Mouse (Mus musculus): ENCODE data around the gene Ppp1r14b. TPM values are rescaled to one million over a fixed set of nuclear protein-coding genes. Genes with fewer than 3 reads are reported as not detected.

Gene Ppp1r14b
- total RNA-seq, 2 experiments from 2014 or later, result 113 to 131 TPM

DNA sequence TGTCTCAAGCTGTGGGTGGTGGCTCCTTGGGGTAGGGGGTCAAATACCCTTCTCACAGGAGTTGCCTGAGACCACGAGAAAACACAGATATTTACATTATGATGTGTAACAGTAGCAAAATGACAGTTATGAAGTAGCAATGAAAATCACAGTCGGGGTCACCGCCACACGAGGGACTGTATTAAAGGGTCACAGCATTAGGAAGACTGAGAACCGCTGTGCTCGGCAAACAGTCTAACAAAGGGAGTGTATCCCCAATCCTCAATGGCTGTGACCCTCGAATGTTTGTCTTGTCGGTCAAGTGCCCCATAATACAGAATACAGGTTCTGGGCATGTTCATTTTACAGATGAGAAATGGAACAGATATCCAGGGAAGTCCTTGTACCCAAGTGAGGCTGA, 19.2 kb downstream of the Ppp1r14b start:
- no peak for DNase-seq

DNA sequence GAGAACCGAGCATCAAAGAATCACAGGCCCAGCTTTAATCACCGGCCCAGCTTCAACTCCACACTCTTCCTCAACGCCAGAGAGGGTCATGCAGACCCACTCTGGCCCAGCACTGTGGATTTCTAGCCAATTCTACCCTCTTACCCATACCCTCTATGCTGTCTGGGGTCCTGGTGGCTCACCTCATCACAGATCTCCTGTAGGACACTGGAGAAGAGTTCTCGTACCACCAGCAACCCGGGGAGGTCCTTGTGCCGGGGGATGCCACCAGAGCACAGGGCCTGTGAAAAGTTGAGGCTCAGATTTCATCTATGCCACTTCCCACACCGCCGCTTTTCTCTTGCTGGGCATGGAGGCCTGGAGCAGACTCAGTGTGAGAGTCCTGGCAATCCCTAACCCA, 19.7 kb downstream of the Ppp1r14b start:
- DNase-seq, result no peak

DNA sequence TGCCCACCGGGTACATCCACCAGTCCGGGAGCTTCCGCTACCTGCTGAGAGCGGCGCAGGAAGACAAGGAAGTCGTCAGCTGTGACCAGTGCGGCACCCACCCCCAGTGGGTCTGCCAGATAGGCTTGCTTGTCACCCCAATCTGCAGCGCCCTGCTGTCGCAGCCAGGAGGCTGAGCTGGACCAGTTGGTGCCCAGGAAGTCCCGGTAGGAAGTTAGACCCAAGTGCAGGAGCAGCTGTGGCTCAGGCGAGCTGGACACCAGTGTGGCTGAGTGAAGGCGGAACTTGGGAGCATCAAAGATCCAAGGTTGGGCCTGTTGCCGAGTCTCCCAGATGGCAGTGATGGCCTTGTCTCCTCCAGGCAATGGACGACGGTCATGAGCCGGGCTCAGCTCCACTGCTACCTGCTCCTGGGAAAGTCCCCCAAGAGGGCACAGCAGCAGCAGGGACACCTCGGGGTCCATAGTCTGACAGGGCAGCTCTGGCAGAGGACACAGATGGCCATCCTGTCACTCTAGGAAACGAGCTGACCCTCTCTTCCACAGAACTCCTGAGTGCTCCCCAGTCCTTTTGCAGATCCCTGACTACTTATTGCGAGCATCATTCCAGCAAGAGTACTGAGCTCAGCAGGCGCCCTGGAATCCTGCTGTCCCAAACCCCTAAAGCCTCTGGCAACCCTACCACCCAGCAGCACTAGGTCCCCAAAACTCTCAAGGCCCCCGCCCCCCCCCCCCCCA, 20.7 kb downstream of the Ppp1r14b start:
- no peak for DNase-seq

DNA sequence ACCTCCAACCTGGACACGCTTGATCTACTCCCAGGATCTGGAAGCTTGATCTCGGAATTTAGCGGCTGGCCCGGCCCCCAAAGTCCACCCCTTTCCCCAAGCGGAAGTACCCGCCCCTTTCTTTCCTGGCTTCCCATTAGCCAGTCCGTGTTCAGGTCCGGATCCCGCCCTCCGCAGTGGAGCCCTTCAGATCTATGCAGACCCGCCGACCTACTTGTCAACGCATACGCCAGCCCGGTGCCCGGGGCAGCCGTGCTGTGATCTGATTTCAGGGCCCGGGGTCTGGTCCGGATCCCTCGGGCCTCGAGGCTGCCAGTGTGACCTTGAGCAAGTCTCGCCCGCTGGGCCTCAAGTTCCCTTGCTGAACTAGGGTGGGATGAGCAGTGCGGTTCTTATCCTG, 21.2 kb downstream of the Ppp1r14b start, which contains the start of the genes Nudt22 and Trpt1:
Gene Nudt22, minus strand, starts transcription at position 112 of the 400 bp plus-strand sequence.
Gene Trpt1, plus strand, starts transcription at position 126 of the 400 bp plus-strand sequence.
- peak; percentile 88 for DNase-seq

DNA sequence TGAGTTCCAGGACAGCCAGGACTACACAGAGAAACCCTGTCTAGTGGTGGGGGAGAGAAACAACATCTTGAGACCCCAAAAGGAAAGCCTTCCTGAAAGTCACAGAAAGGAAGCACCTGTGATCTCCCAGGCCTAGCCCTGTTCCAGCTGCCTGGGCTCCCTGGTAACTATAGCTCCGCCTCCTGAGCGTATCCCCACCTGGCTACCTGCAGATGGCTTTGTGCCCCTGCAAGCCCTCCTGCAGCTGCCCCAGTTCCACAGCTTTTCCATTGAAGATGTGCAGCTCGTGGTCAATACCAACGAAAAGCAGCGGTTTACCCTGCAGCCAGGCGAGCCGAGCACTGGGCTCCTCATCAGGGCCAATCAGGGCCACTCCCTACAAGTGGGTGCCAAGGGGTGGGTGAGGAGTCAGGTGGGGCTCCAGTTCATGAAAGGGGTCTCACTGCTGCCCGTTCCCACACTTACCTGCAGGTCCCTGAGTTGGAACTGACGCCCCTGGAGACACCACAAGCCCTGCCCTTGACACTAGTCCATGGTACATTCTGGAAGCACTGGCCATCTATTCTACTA, 23.0 kb downstream of the Ppp1r14b start:
- no peak for DNase-seq

DNA sequence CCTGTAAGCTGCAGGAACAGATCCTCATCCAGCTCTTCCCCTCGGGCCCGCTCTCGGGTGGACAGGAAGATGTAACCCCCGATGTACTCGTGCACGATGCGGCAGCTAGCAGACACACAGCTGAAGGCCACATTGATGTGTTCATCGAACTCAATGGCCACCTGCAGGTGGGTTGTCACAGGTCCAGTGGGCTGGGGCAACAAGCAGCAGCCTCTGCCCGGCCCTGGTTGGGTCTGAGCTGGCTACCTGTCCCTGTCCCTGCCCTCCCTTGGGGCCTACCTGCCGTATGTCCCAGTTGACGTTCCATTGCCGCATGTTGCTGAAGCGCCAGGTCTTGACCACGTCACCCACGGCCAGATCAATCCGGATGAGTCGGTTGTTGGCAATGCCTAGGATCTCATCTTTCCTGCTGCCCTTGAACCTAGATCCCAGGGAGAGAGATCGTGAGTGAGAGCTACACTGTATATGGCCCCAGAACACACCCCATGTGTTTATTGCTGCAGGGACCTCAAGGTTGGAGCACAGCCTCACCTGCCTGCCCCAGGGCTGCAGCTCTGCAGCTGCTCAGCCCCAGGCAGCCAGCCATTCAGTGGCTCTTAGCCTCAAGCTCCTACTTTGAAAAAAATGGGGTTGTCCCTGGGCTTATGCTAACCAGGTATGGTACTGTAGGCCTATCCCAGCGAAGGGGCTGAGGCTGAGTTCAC, 24.7 kb downstream of the Ppp1r14b start:
- DNase-seq, result no peak

DNA sequence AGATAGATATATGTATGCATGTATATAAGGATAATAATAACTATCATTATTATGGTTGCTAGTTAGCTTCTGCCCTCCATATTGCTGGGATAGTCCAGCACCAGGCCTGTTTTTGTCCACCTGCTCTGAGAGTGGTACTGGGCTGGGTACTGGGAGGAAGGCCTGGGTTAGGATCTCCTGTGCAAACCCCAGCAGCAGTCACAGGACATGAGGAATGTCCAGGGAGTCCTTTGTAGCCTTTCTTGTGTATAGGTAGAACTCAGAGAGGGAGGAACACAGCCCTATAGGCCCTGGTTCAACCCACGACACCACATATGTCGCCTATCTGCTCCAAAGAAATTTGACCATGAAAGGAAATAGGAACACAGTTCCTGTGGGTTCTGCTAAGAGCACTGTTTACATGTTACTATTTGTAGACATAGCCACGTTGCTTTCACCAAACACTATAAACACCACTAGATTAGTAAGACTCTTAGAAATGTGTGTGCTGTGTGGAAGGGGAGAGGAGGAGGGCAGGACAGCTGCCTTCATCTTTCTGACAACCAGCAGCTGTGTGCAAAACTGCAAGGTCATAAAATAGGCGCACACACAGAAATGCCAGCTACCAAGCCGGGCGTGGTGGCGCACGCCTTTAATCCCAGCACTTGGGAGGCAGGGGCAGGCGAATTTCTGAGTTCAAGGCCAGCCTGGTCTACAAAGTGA, 32.3 kb downstream of the Ppp1r14b start:
- DNase-seq, result no peak

DNA sequence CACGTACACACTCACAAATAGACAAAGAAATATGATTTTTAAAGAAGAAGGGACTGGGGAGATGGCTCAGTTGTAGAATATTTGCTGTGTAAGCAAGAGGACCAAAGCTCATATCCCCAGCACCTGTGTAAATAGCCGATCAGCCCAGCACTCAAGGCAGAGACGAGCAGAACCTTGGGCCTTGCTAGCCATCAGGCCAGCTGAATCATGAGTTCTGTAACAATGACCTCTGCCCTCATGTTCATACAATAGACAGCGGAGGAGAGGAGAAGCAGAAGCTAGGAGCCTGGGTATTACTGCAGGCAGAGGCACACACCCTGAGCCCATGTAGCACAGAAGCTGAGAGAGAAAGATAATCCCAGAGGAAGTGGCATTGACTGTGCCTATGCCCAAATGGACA, 37.7 kb downstream of the Ppp1r14b start:
- DNase-seq, result no peak

DNA sequence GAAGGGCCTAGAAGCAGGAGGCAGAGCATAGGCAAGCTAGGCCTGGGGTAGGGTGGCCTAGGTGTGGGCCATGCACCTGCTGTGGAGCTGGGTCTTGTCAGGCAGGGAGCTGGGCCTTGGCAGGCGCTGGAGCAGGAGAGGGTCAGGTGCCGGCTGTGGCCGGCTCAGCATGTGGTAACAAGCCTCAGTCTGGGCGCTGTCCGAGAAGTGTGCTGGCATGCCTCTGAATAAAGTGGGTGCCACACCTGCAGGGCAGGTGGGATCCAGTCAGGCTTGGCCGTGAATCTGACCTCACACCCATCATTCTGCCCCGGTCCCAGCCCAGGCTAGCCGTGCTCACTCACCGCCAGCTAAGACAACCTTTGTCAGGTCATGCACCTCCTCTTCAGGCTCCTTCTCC, 39.2 kb downstream of the Ppp1r14b start:
- no peak for DNase-seq

DNA sequence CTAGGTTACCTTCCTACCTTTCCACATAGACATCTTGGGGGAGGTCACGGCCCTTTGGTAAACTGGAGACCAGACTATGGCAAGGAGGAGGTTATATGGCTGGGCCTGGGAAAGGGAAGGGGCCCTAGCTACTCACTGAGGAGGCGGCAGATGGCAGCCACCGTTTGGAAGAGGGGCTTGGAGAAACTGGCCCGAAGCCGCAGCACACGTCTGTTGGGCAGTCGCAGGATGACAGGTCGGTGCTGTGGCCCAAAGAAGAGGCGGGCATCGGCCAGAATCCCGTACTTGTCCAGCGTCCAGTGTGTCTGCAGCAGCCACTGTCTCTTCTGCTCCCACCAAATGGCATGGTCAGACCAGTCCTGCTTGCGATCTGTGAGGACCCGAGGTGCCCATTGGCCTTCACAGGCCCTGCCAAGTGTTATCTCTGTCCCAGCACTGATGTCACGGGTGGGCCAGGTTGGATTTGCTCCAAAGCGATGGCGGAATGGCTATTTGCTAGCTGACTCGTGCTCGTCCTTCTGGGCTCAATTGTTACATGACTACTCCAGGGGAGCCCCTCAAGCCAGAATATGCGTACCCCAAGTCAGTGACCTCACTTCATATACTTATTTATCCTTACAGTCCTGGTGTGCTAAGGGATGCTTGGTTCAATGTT, 39.8 kb downstream of the Ppp1r14b start:
- no peak for DNase-seq

DNA sequence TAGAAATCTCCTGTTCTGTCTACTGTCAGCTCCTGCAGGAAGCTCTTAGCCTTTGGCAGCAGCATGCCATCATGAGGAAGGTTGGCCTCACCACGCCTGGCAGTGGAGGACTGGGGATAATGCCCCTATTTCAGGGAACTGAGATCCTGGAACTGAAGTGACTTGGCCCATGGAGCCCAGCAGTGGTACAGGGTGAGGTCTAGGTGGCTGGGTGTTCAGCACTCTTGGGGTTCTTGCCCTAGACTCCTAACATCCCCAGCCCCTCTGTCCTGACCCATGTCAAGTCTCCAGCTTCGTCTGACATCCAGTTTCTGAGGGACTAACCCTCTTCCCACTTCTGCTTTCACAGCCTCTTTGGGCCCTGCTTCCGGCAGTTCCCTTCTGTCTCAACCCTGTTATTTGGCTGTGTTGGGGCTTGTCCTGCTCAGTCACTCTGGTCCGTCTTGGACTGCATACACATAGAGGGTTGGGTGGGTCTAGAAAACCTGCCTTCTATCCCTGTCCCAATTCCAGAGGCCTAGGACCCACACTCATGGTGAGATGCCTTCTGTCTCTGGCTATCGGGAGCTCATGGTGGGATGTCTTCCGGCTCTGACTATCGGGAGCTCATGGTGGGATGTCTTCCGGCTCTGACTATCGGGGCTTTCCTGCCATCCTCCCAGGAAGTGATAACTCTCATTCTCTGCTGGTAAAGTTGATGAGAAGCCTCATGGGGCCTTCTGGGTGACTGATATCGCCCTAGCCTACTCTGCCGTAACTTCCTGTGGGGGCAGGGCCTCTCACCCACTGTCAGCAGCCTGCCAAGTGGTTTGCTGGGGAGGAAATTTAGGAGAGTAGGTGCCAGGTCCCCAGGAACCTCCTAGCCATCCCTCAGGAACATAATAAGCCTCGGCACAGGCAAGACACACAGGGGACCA, 43.0 kb downstream of the Ppp1r14b start:
- no peak for DNase-seq

DNA sequence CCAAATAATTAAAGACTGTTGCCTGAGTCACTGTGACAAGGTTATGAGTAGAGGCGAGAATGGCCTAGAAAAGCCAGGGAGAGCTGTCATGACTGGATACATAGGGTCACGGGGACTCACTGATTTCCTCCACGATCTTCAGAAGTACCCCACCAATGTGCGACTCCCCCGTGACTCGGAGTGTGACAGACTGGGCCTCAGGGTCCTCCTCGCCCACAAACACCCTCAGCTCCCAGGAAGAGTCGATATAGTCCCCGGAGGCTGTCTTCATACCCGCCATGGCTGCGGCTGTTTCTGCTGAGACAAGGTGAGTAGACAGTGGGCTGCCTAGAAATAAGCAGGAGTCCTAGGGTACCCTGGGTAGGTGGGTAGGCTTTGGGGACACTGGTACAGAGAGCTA, 43.8 kb downstream of the Ppp1r14b start:
- DNase-seq, result no peak

DNA sequence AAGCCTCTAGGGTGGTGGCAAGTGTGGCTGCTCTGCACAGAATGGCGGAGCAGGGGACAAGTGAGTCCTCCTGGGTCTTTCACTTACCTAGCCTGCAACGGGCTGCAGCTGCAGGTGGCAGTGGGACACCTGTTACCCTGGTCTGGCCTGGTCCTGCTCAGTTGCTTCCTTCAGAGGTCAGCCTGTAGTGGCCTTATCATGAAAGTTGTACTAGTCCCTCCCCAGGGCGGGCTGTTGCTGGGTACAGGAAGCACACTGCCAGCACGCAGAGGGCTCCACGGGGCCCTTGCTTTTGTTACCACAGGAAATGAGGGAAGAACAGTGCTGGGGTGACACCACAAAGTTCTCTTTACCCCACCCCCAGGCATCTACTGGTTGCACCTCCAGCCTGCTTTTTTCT, 44.4 kb downstream of the Ppp1r14b start, which contains the start of gene Fermt3:
Gene Fermt3, minus strand, starts transcription at position 279 of the 400 bp plus-strand sequence.
- peak; percentile 53 for DNase-seq

DNA sequence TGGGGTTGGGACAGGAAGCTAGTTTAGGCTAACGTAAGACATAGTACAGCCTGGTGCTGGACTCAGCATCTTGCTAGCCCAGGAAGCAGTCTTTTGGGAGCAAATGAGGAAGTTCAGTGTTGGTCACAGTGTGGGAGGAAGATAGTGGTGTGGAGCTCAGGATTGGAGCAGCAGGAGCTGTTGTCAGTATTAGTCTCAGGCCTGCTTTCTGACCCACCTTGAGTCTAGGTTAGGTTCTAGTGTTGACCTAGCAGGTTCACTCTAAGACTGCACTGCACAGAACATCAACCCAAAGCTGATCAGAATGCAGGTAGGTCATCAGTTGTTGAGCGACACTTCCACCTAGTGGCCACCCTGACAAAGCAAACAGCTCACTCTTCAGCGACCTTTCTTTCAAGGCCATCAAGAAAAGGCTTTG, 45.5 kb downstream of the Ppp1r14b start:
- no peak for DNase-seq

Other genes starting within 250 kb of the Ppp1r14b start
- gene Rps6ka4, start 134.3 kb upstream of the Ppp1r14b start, total RNA-seq (2021), result 1 to 10 TPM; 6.7 to 7.2 TPM
- gene Ccdc88b, start 116.8 kb upstream of the Ppp1r14b start, total RNA-seq (2021), result under 1 TPM; 0.40 to 0.41 TPM
- gene Trmt112, start 65.3 kb upstream of the Ppp1r14b start, total RNA-seq (2021), result 10 to 100 TPM; 28.8 to 32.2 TPM
- 100 to 1,000 TPM; 212 to 215 TPM for gene Prdx5, start 64.9 kb upstream of the Ppp1r14b start, total RNA-seq (2021)
- gene Esrra, start 53.2 kb upstream of the Ppp1r14b start, total RNA-seq (2021), result 10 to 100 TPM; 86.8 to 89.5 TPM
- gene Catsperz, start 49.6 kb upstream of the Ppp1r14b start, total RNA-seq (2021), result not detected
- gene Kcnk4, start 40.5 kb upstream of the Ppp1r14b start, total RNA-seq (2021), result not detected
- gene Bad, start 33.1 kb upstream of the Ppp1r14b start, total RNA-seq (2021), result 10 to 100 TPM; 11.5 to 14.3 TPM
- 10 to 100 TPM in 1 of 2 experiments, 1 to 10 TPM in 1; 9.5 to 10.9 TPM for gene Gpr137, start 32.5 kb upstream of the Ppp1r14b start, total RNA-seq (2021)
- 10 to 100 TPM in 1 of 2 experiments, 1 to 10 TPM in 1; 9.8 to 10.4 TPM for gene Plcb3, start 1.5 kb downstream of the Ppp1r14b start, total RNA-seq (2021)
- 10 to 100 TPM in 1 of 2 experiments, 1 to 10 TPM in 1; 7.9 to 12.4 TPM for gene Fkbp2, start 5.5 kb downstream of the Ppp1r14b start, total RNA-seq (2021)
- 100 to 1,000 TPM; 143 to 156 TPM for gene Vegfb, start 12.7 kb downstream of the Ppp1r14b start, total RNA-seq (2021)
- 10 to 100 TPM; 31.3 to 32.9 TPM for gene Dnajc4, start 17.6 kb downstream of the Ppp1r14b start, total RNA-seq (2021)
- gene Nudt22, start 21.1 kb downstream of the Ppp1r14b start, total RNA-seq (2021), result 10 to 100 TPM; 15.6 to 17.2 TPM
- gene Trpt1, start 21.2 kb downstream of the Ppp1r14b start, total RNA-seq (2021), result 10 to 100 TPM; 21.5 to 24.5 TPM
- 1 to 10 TPM in 1 of 2 experiments, under 1 TPM in 1; 0.84 to 1.2 TPM for gene Fermt3, start 44.5 kb downstream of the Ppp1r14b start, total RNA-seq (2021)
- gene Stip1, start 65.0 kb downstream of the Ppp1r14b start, total RNA-seq (2021), result 10 to 100 TPM; 86.5 to 95.6 TPM
- gene Macrod1, start 81.8 kb downstream of the Ppp1r14b start, total RNA-seq (2021), result 100 to 1,000 TPM; 227 to 252 TPM
- under 1 TPM; 0.31 to 0.35 TPM for gene Flrt1, start 130.8 kb downstream of the Ppp1r14b start, total RNA-seq (2021)
- 10 to 100 TPM; 48.4 to 48.5 TPM for gene Otub1, start 231.3 kb downstream of the Ppp1r14b start, total RNA-seq (2021)
- 100 to 1,000 TPM; 101 to 120 TPM for gene Cox8a, start 242.6 kb downstream of the Ppp1r14b start, total RNA-seq (2021)